Mouse (Mus musculus) right cerebral cortex, postnatal 14 days (tissue): ENCODE data around the gene Kif13a.

Experiments used
- DNase-seq: peaks from one replicate; pipeline ENCODE4 v3.0.0; 2022

Gene Kif13a

DNA sequence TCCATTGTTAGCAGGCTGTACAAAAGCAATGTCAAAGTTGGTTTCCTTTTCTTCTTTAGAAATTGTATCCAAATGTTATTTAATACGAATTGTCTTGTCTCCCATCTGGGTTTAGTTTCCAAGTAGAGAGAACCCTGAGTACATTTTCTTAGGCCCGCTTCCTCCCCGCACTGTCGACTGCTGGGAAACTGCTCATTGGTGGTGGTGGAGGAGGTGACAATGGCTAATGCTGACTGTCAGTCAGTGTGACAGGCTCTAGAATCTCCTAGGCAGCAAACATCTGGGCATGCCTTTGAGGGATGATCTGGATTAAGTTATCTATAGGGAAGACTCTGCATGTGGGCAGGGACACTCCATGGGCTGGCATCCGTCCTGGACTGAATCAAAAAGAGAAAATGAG is 96.1 kb downstream of the Kif13a start:
- DNase-seq = no peak

- DNase-seq = no peak
These were observed 96.7 kb downstream of the Kif13a start for GRCm38 (mm10) chr13:46832956-46833355.

GRCm38 (mm10) chr13:46823271-46823670 is 106.4 kb downstream of the Kif13a start:
- DNase-seq = no peak

GRCm38 (mm10) chr13:46822200-46822599 is 107.5 kb downstream of the Kif13a start:
- no peak for DNase-seq

GRCm38 (mm10) chr13:46819729-46820223 is 109.9 kb downstream of the Kif13a start:
- DNase-seq = no peak

GRCm38 (mm10) chr13:46819202-46819728 is 110.4 kb downstream of the Kif13a start:
- DNase-seq = no peak

- DNase-seq = no peak
These were observed 111.3 kb downstream of the Kif13a start for GRCm38 (mm10) chr13:46818374-46818773.

- DNase-seq = no peak
These were observed 117.0 kb downstream of the Kif13a start for GRCm38 (mm10) chr13:46812648-46813184.

DNA sequence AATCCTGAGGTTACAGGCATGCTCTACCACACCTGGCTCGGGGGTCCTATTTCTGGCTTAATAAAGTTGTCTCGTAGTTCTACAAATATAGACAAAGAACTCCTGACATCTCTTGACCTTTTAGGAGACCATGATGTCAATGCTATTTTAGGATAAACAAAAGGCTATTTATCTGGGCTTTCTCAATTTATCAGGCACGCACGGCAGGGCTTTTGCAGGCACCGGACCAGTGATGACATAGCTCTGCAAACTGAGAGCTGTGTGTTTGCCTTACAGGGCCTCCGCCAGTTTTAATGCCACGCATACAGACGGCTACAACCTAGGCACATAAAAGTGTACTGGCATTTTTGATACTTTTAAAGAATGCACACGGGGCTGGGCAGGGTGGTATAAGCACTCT is 118.0 kb downstream of the Kif13a start:
- no peak for DNase-seq

GRCm38 (mm10) chr13:46810613-46811012 is 119.1 kb downstream of the Kif13a start:
- DNase-seq = no peak

- DNase-seq = peak; percentile 26
These were observed 119.6 kb downstream of the Kif13a start for GRCm38 (mm10) chr13:46810098-46810497.

- DNase-seq = no peak
These were observed 121.8 kb downstream of the Kif13a start for GRCm38 (mm10) chr13:46807901-46808300.

DNA sequence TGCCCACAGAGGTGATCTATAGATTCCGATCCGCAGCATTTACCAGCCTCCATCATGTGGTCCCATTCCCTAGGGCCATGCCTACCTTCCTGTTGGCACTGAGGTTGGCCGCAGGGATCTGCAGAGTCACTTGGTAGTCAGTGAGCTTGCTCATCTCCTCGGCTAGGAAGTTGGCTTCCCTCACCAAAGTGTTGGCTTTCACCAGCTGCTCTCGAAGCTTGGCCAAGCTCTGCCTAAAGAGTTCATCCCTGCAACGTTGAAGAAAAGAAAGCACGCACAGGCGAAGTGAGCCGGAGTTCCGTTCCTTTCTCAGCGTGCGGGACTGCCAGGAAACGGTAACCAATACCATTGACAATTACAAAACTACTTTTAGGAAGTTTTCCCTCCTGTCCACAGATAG is 128.5 kb downstream of the Kif13a start:
- DNase-seq = no peak

GRCm38 (mm10) chr13:46798156-46798555 is 131.5 kb downstream of the Kif13a start:
- no peak for DNase-seq

GRCm38 (mm10) chr13:46796381-46796780 is 133.3 kb downstream of the Kif13a start:
- DNase-seq = no peak

- DNase-seq = no peak
These were observed 135.8 kb downstream of the Kif13a start for GRCm38 (mm10) chr13:46793824-46794223.

DNA sequence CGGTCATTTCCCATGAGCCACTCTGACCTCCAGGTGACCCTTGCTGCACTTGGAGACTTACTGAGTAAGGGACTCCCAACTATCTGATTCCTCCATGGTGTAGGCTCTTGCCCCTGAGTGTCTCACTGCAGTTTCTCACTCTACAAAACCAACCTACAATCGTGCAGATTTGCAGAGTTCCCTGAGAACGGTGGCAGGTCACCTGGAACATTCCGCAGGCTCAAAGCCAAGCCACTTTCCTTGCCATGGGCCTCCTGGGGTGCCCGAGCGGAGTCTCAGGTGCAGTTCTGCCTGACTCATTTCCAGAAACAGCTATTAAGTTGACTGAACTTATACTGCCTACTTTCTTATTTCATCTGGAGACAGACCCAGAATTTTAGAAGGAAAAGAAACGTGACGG is 141.2 kb downstream of the Kif13a start:
- no peak for DNase-seq

DNA sequence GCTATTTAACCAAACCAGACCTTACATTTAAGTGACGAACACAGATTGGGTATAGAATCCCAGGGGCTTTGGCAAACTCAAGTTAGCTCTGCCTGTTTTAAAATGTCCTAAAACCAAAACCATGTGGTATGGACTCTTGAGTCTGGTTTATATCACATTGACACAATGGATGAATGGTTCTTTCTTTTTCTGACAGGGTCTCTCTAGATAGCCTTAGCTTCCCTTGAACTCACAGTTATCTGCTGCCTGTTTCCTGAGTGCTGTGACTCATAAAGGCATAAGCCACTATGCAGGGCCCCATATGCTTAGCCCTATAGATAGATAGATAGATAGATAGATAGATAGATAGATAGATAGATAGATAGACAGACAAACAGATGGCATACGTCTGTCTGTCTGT is 142.8 kb downstream of the Kif13a start:
- DNase-seq = no peak

- no peak for DNase-seq
These were observed 143.6 kb downstream of the Kif13a start for GRCm38 (mm10) chr13:46786064-46786561.

DNA sequence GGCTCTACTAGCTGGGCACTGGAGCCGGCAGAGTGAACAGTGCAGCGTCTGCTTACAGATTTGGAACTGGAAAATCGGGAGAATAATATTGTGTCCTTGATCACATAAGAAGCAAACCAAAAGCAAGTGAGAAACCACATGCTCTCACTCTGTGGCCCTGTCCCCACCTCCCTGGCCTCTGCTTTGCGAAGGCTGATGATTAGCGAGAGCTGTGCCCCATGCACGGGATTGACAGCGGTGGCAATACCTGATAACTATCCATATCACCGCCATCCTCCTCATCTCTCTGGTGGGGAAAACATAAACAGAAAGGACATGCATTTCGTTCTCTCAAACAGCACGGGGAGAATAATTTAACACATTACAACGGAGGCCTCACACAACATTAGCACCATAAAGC is 149.3 kb downstream of the Kif13a start:
- no peak for DNase-seq

DNA sequence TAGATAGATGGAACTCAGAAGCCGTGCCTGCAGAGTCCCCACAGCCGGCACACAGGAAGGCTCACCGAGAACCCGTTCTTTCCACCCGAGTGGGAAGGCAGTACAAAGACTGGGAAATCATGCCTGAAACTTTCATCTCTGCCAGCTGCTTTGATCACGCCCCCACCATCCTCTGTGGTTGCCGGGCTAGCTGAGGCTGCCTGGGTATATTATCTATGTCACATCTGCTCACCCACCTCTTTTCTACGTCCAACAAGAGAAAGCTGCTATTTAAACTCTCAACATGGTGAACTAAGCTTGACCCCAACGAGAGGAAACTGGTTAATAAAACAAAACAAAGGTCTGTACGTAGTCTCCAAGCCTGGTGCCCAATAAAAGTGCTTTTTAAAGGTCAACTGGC is 149.8 kb downstream of the Kif13a start:
- no peak for DNase-seq

DNA sequence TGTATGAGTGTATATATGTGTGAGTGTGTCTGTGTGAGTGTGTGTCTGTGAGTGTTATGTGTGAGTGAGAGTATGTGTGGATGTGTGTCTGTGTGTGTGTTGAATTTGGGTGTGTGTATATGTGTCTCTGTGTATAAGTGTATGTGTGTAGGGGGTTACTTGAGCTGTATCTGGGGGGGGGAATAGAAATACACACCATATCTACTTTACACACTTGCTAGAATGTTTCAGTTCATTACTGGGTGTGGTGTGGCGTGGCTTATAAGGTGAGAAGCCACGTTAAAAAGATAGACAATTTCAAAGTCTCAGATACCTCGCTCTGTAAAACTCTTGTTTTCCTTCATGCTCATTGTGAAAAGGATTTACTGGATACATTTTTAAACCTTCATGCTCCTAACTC is 152.2 kb downstream of the Kif13a start:
- no peak for DNase-seq

DNA sequence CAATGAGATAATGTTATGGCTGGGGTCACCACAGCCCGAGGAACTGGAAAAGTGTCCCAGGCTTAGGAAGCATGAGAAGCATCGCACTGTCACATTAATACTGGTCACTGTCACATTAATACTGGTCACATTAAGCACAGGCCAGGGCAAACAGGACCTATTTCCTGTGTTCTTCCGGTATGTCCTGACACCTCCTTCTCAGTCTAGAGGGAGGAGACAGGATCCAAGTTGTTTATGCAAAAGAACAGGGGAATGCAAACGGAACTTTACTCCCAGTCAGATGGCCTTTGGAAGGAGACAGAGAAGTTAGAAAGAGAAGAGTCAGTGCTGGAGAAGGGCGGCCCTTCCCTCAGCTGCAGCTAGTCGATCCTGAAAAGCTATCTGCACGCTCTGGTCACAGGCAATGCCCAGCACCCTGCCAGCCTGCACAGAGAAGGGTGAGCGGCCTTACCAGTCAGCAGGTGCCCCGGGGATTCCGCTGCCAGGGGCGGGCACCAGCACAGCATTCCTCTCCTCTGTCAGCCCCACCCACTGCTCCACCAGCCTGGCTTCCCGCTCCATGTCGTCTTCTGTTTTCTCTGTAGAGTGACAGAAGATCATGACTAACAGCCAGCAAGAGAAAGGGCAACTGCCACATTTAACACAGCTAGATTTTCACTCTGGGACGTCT is 152.9 kb downstream of the Kif13a start:
- DNase-seq = no peak

GRCm38 (mm10) chr13:46774998-46775397 is 154.7 kb downstream of the Kif13a start:
- no peak for DNase-seq
